Mouse (Mus musculus) stomach, postnatal 0 days (tissue): ENCODE measurements at regions not wholly inside any gene's neighbourhood (a gene's known extent, or its start where the extent isn't known, plus 50 kb on each side); places are given as distances from the start of the nearest gene placed in this dataset.

ENCODE experiments used
- CTCF ChIP-seq: IDR thresholded peaks from 2 replicates; pipeline ENCODE4 v1.5.1; 2016; ENCODE audit warnings: antibody characterized with exemption, low read depth, mild to moderate bottlenecking, moderate library complexity
- EP300 ChIP-seq: optimal IDR thresholded peaks from 2 replicates; pipeline ENCODE3; 2016; ENCODE audit warnings: antibody characterized with exemption

DNA sequence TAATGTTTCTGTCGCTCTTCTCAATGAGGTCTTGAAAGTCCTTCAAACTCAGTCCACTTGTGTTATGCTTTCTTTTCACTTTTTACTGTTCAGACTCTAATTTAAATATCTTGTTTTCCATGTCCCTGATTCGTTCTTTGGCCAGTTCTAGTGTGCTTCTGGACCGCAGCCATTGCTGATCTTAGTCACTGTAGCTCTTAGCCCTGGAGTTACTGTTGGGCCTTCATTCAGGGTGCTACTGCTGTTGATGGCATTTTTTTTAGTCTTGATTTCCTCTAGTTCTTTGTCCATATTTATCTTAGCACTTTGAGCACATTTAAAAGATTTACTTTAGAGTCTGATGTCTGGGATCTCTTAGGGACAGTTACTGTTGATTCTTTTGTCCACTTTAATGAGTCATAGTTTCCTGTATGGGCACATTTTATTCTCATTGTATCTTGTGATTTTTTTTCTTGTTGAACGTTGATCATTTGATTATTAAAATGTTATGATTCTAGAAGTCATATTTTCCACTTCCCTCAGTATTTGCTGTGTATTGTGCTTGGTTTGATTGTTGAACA, 127.8 kb downstream of the Cog6 start:
- no peak for TF ChIP-seq EP300
- TF ChIP-seq CTCF, result no peak
